Comparison of ENCODE assay signal across 7 mouse cellular contexts in genomic region chr17:90235674-90236073, GRCm38 (mm10).
A peak's percentile ranks its signal among the peaks of the same experiment; 100 is the strongest.
DNase-seq lines count a peak whose midpoint lies in the region; ATAC-seq lines count a peak whose summit lies in the region.
"Not testable (repeated sequence)": the region's sequence is repeated elsewhere in the genome, so short reads cannot be mapped to it uniquely, and the experiment has no call there.

No protein-coding gene starts in this region.

- not testable (repeated sequence) for H3K9ac ChIP-seq in embryonic facial prominence, embryonic 14.5 days (ENCODE audit: low read depth, low read length); forebrain, embryonic 12.5 days; hindbrain, embryonic 11.5 days (ENCODE audit: low read depth, low read length); limb, embryonic 11.5 days (ENCODE audit: low read length); midbrain, embryonic 11.5 days (ENCODE audit: low read length); midbrain, embryonic 15.5 days; neural tube, embryonic 11.5 days (ENCODE audit: low read length)

- H3K4me2 ChIP-seq in embryonic facial prominence, embryonic 14.5 days (ENCODE audit: low read depth, low read length); forebrain, embryonic 12.5 days; hindbrain, embryonic 11.5 days (replicated peaks; ENCODE audit: low read depth, low read length); limb, embryonic 11.5 days (ENCODE audit: low read depth, severe bottlenecking); midbrain, embryonic 11.5 days; midbrain, embryonic 15.5 days; neural tube, embryonic 11.5 days (ENCODE audit: low read depth): not testable (repeated sequence)

- H3K9me3 ChIP-seq in embryonic facial prominence, embryonic 14.5 days (ENCODE audit: control insufficient read depth, low read length); forebrain, embryonic 12.5 days; hindbrain, embryonic 11.5 days (ENCODE audit: control insufficient read depth, low read length); limb, embryonic 11.5 days (ENCODE audit: control insufficient read depth, low read length); midbrain, embryonic 11.5 days (ENCODE audit: control insufficient read depth, low read length); midbrain, embryonic 15.5 days; neural tube, embryonic 11.5 days (ENCODE audit: control insufficient read depth, low read length): not testable (repeated sequence)

- not testable (repeated sequence) for H3K27ac ChIP-seq in embryonic facial prominence, embryonic 14.5 days (replicated peaks; ENCODE audit: low read depth, low read length); forebrain, embryonic 12.5 days; hindbrain, embryonic 11.5 days (ENCODE audit: low read depth, low read length); limb, embryonic 11.5 days (replicated peaks; ENCODE audit: low read depth, low read length); midbrain, embryonic 11.5 days (ENCODE audit: low read depth, low read length); midbrain, embryonic 15.5 days; neural tube, embryonic 11.5 days (ENCODE audit: low read depth, low read length)

- not testable (repeated sequence) for H3K4me1 ChIP-seq in embryonic facial prominence, embryonic 14.5 days (ENCODE audit: control insufficient read depth, insufficient read depth, low read length); forebrain, embryonic 12.5 days; hindbrain, embryonic 11.5 days (replicated peaks; ENCODE audit: control insufficient read depth, insufficient read depth, low read length); limb, embryonic 11.5 days (ENCODE audit: control insufficient read depth, insufficient read depth, low read length); midbrain, embryonic 11.5 days (ENCODE audit: control insufficient read depth, insufficient read depth, low read length); midbrain, embryonic 15.5 days; neural tube, embryonic 11.5 days (ENCODE audit: control insufficient read depth, insufficient read depth, low read length)

- H3K27me3 ChIP-seq in embryonic facial prominence, embryonic 14.5 days (replicated peaks; ENCODE audit: control insufficient read depth, insufficient read depth, low read length); forebrain, embryonic 12.5 days; hindbrain, embryonic 11.5 days (ENCODE audit: control insufficient read depth, insufficient read depth, low read length); limb, embryonic 11.5 days (ENCODE audit: control insufficient read depth, insufficient read depth, low read length); midbrain, embryonic 11.5 days (ENCODE audit: control insufficient read depth, insufficient read depth, low read length); midbrain, embryonic 15.5 days (replicated peaks); neural tube, embryonic 11.5 days (ENCODE audit: control insufficient read depth, insufficient read depth, low read length): not testable (repeated sequence)

- DNase-seq in embryonic facial prominence, embryonic 14.5 days (ENCODE audit: low spot score); hindbrain, embryonic 11.5 days (ENCODE audit: low spot score); limb, embryonic 11.5 days (ENCODE audit: low spot score); midbrain, embryonic 11.5 days (ENCODE audit: low spot score, missing footprints); neural tube, embryonic 11.5 days (ENCODE audit: low spot score): not testable (repeated sequence)

- H3K4me3 ChIP-seq in embryonic facial prominence, embryonic 14.5 days (ENCODE audit: low read depth, low read length); forebrain, embryonic 12.5 days (replicated peaks); hindbrain, embryonic 11.5 days (ENCODE audit: low read depth, low read length); limb, embryonic 11.5 days (ENCODE audit: low read depth, low read length); midbrain, embryonic 11.5 days (ENCODE audit: low read depth, low read length); midbrain, embryonic 15.5 days; neural tube, embryonic 11.5 days (ENCODE audit: low read depth, low read length): not testable (repeated sequence)

- 79% methylated on average over 1 of the region's 1 CpGs for WGBS in embryonic facial prominence, embryonic 14.5 days
- WGBS in forebrain, embryonic 12.5 days, result 72% methylated on average over 1 of the region's 1 CpGs
- 74% methylated on average over 1 of the region's 1 CpGs for WGBS in hindbrain, embryonic 11.5 days
- WGBS in limb, embryonic 11.5 days, result 85% methylated on average over 1 of the region's 1 CpGs
- WGBS in midbrain, embryonic 11.5 days, result 81% methylated on average over 1 of the region's 1 CpGs
- 88% methylated on average over 1 of the region's 1 CpGs for WGBS in midbrain, embryonic 15.5 days
- WGBS in neural tube, embryonic 11.5 days, result 85% methylated on average over 1 of the region's 1 CpGs

- H3K36me3 ChIP-seq in embryonic facial prominence, embryonic 14.5 days (ENCODE audit: control insufficient read depth, insufficient read depth, low read length); forebrain, embryonic 12.5 days (replicated peaks); hindbrain, embryonic 11.5 days (ENCODE audit: control insufficient read depth, insufficient read depth, low read length); limb, embryonic 11.5 days (ENCODE audit: control insufficient read depth, insufficient read depth, low read length); midbrain, embryonic 11.5 days (ENCODE audit: control insufficient read depth, insufficient read depth, low read length); midbrain, embryonic 15.5 days (replicated peaks); neural tube, embryonic 11.5 days (ENCODE audit: control insufficient read depth, insufficient read depth, low read length): not testable (repeated sequence)

- 0 out of 2 replicates have a peak, but pooled peaks have one; percentile 33 for ATAC-seq in embryonic facial prominence, embryonic 14.5 days (ENCODE audit: low read depth)
- ATAC-seq in forebrain, embryonic 12.5 days (ENCODE audit: low FRiP score), result 0 out of 2 replicates have a peak, but pooled peaks have one; percentile 39
- ATAC-seq in hindbrain, embryonic 11.5 days (ENCODE audit: low FRiP score), result 0 out of 2 replicates have a peak, but pooled peaks have one; percentile 17
- 0 out of 2 replicates have a peak, but pooled peaks have one; percentile 6 for ATAC-seq in limb, embryonic 11.5 days (ENCODE audit: insufficient number of reproducible peaks, low FRiP score, low TSS enrichment, low read depth)
- 0 out of 2 replicates have a peak, but pooled peaks have one; percentile 62 for ATAC-seq in midbrain, embryonic 11.5 days (ENCODE audit: low FRiP score)
- peak; percentile 73 for ATAC-seq in midbrain, embryonic 15.5 days (replicated peaks)
- ATAC-seq in neural tube, embryonic 11.5 days (ENCODE audit: insufficient read depth, low FRiP score, low TSS enrichment), result peak; percentile 38; the same call in 1 of the 2 replicates

Comparison
In these comparisons a context has a peak if more than half of its experiments do, and no peak if none do; other contexts are left out.
1. ATAC-seq: peak in every context shown above with its lines; median percentile 73 in midbrain, embryonic 15.5 days; 62 in midbrain, embryonic 11.5 days; 39 in forebrain, embryonic 12.5 days; 38 in neural tube, embryonic 11.5 days; 33 in embryonic facial prominence, embryonic 14.5 days; 17 in hindbrain, embryonic 11.5 days; 6 in limb, embryonic 11.5 days.